Mouse (Mus musculus): ENCODE measurements around the gene Slc29a3. TPM values are rescaled to one million over a fixed set of nuclear protein-coding genes. Genes with fewer than 3 reads are reported as not detected.

Gene Slc29a3
- total and polyA plus RNA-seq, 3 experiments, result 1.3 to 5.7 (median 1.7) TPM

GRCm38 (mm10) chr10:60796474-60796873, 43.9 kb upstream of the Slc29a3 start:
- H3K36me3 ChIP-seq (replicated peaks), result no peaks in the 10 kb centered on the region
- peaks cover 72% of the 10 kb centered on the region for H3K9me3 ChIP-seq (replicated peaks)
- H3K4me3 ChIP-seq (ENCODE audit: low read depth, low read length), result no peak overlapping the region
- ATAC-seq (ENCODE audit: extremely low read depth, insufficient number of reproducible peaks, low FRiP score, poor library complexity, severe bottlenecking) (no peak), DNase-seq (ENCODE audit: low spot score) (no peak)
- H3K4me1 ChIP-seq (ENCODE audit: insufficient read depth, low read depth, low read length), result no peaks in the 10 kb centered on the region
- TF ChIP-seq POLR2AphosphoS5 (IDR thresholded peaks at IDR 0.05; ENCODE audit: insufficient replicate concordance, low read depth, low read length) (no peak), TAL1 (conservative IDR thresholded peaks at IDR 0.05; ENCODE audit: low read depth, low read length) (no peak), CTCF (IDR thresholded peaks at IDR 0.05; ENCODE audit: low read depth, low read length) (no peak), GATA1 (IDR thresholded peaks at IDR 0.05; ENCODE audit: borderline replicate concordance, low read length) (no peak), GATA2 (IDR thresholded peaks at IDR 0.05; ENCODE audit: borderline replicate concordance, low read depth, low read length) (no peak)
- no peaks in the 10 kb centered on the region for H3K27me3 ChIP-seq (ENCODE audit: insufficient read depth, low read length)

GRCm38 (mm10) chr10:60796028-60796427, 43.4 kb upstream of the Slc29a3 start:
- DNase-seq (ENCODE audit: low spot score), result no peak
- H3K36me3 ChIP-seq (replicated peaks), result no peaks in the 10 kb centered on the region
- ATAC-seq (ENCODE audit: extremely low read depth, insufficient number of reproducible peaks, low FRiP score, poor library complexity, severe bottlenecking), result no peak
- H3K27me3 ChIP-seq (ENCODE audit: insufficient read depth, low read length), result no peaks in the 10 kb centered on the region
- peaks cover 74% of the 10 kb centered on the region for H3K9me3 ChIP-seq (replicated peaks)
- H3K4me3 ChIP-seq (ENCODE audit: low read depth, low read length), result no peak overlapping the region
- TF ChIP-seq GATA2 (IDR thresholded peaks at IDR 0.05; ENCODE audit: borderline replicate concordance, low read depth, low read length) (no peak), CTCF (IDR thresholded peaks at IDR 0.05; ENCODE audit: low read depth, low read length) (no peak), POLR2AphosphoS5 (IDR thresholded peaks at IDR 0.05; ENCODE audit: insufficient replicate concordance, low read depth, low read length) (no peak), TAL1 (conservative IDR thresholded peaks at IDR 0.05; ENCODE audit: low read depth, low read length) (no peak), GATA1 (IDR thresholded peaks at IDR 0.05; ENCODE audit: borderline replicate concordance, low read length) (no peak)
- H3K4me1 ChIP-seq (ENCODE audit: insufficient read depth, low read depth, low read length), result no peaks in the 10 kb centered on the region

GRCm38 (mm10) chr10:60794792-60795191, 42.2 kb upstream of the Slc29a3 start:
- peaks cover 72% of the 10 kb centered on the region for H3K9me3 ChIP-seq (replicated peaks)
- H3K36me3 ChIP-seq (replicated peaks), result no peaks in the 10 kb centered on the region
- ATAC-seq (ENCODE audit: extremely low read depth, insufficient number of reproducible peaks, low FRiP score, poor library complexity, severe bottlenecking) (no peak), DNase-seq (ENCODE audit: low spot score) (no peak)
- H3K4me3 ChIP-seq (ENCODE audit: low read depth, low read length), result no peak overlapping the region
- H3K27me3 ChIP-seq (ENCODE audit: insufficient read depth, low read length), result no peaks in the 10 kb centered on the region
- no peaks in the 10 kb centered on the region for H3K4me1 ChIP-seq (ENCODE audit: insufficient read depth, low read depth, low read length)
- TF ChIP-seq CTCF (IDR thresholded peaks at IDR 0.05; ENCODE audit: low read depth, low read length), result no peak
- TF ChIP-seq GATA1 (IDR thresholded peaks at IDR 0.05; ENCODE audit: borderline replicate concordance, low read length), result no peak
- no peak for TF ChIP-seq POLR2AphosphoS5 (IDR thresholded peaks at IDR 0.05; ENCODE audit: insufficient replicate concordance, low read depth, low read length)
- no peak for TF ChIP-seq TAL1 (conservative IDR thresholded peaks at IDR 0.05; ENCODE audit: low read depth, low read length)
- TF ChIP-seq GATA2 (IDR thresholded peaks at IDR 0.05; ENCODE audit: borderline replicate concordance, low read depth, low read length), result no peak

GRCm38 (mm10) chr10:60794374-60794773, 41.8 kb upstream of the Slc29a3 start:
- H3K4me3 ChIP-seq (ENCODE audit: low read depth, low read length), result no peak overlapping the region
- no peaks in the 10 kb centered on the region for H3K4me1 ChIP-seq (ENCODE audit: insufficient read depth, low read depth, low read length)
- no peaks in the 10 kb centered on the region for H3K27me3 ChIP-seq (ENCODE audit: insufficient read depth, low read length)
- DNase-seq (ENCODE audit: low spot score) (no peak), ATAC-seq (ENCODE audit: extremely low read depth, insufficient number of reproducible peaks, low FRiP score, poor library complexity, severe bottlenecking) (no peak)
- TF ChIP-seq CTCF (IDR thresholded peaks at IDR 0.05; ENCODE audit: low read depth, low read length), result no peak
- TF ChIP-seq TAL1 (conservative IDR thresholded peaks at IDR 0.05; ENCODE audit: low read depth, low read length), result no peak
- no peak for TF ChIP-seq POLR2AphosphoS5 (IDR thresholded peaks at IDR 0.05; ENCODE audit: insufficient replicate concordance, low read depth, low read length)
- TF ChIP-seq GATA1 (IDR thresholded peaks at IDR 0.05; ENCODE audit: borderline replicate concordance, low read length), result no peak
- TF ChIP-seq GATA2 (IDR thresholded peaks at IDR 0.05; ENCODE audit: borderline replicate concordance, low read depth, low read length), result no peak
- peaks cover 69% of the 10 kb centered on the region for H3K9me3 ChIP-seq (replicated peaks)
- no peaks in the 10 kb centered on the region for H3K36me3 ChIP-seq (replicated peaks)

GRCm38 (mm10) chr10:60792841-60793240, 40.2 kb upstream of the Slc29a3 start:
- ATAC-seq (ENCODE audit: extremely low read depth, insufficient number of reproducible peaks, low FRiP score, poor library complexity, severe bottlenecking) (no peak), DNase-seq (ENCODE audit: low spot score) (no peak)
- Histone ChIP-seq H3K4me3 (ENCODE audit: low read depth, low read length) (no peak overlapping the region), H3K27me3 (ENCODE audit: insufficient read depth, low read length) (no peaks in the 10 kb centered on the region), H3K36me3 (replicated peaks) (no peaks in the 10 kb centered on the region), H3K4me1 (ENCODE audit: insufficient read depth, low read depth, low read length) (no peaks in the 10 kb centered on the region), H3K9me3 (replicated peaks) (peaks cover 64% of the 10 kb centered on the region)
- TF ChIP-seq POLR2AphosphoS5 (IDR thresholded peaks at IDR 0.05; ENCODE audit: insufficient replicate concordance, low read depth, low read length), result no peak
- TF ChIP-seq TAL1 (conservative IDR thresholded peaks at IDR 0.05; ENCODE audit: low read depth, low read length), result no peak
- TF ChIP-seq GATA1 (IDR thresholded peaks at IDR 0.05; ENCODE audit: borderline replicate concordance, low read length), result no peak
- no peak for TF ChIP-seq GATA2 (IDR thresholded peaks at IDR 0.05; ENCODE audit: borderline replicate concordance, low read depth, low read length)
- no peak for TF ChIP-seq CTCF (IDR thresholded peaks at IDR 0.05; ENCODE audit: low read depth, low read length)

GRCm38 (mm10) chr10:60792365-60792764, 39.8 kb upstream of the Slc29a3 start:
- no peaks in the 10 kb centered on the region for H3K27me3 ChIP-seq (ENCODE audit: insufficient read depth, low read length)
- H3K36me3 ChIP-seq (replicated peaks), result no peaks in the 10 kb centered on the region
- H3K4me3 ChIP-seq (ENCODE audit: low read depth, low read length), result no peak overlapping the region
- TF ChIP-seq POLR2AphosphoS5 (IDR thresholded peaks at IDR 0.05; ENCODE audit: insufficient replicate concordance, low read depth, low read length) (no peak), CTCF (IDR thresholded peaks at IDR 0.05; ENCODE audit: low read depth, low read length) (no peak), GATA1 (IDR thresholded peaks at IDR 0.05; ENCODE audit: borderline replicate concordance, low read length) (no peak), GATA2 (IDR thresholded peaks at IDR 0.05; ENCODE audit: borderline replicate concordance, low read depth, low read length) (no peak), TAL1 (conservative IDR thresholded peaks at IDR 0.05; ENCODE audit: low read depth, low read length) (no peak)
- H3K4me1 ChIP-seq (ENCODE audit: insufficient read depth, low read depth, low read length), result no peaks in the 10 kb centered on the region
- DNase-seq (ENCODE audit: low spot score) (no peak), ATAC-seq (ENCODE audit: extremely low read depth, insufficient number of reproducible peaks, low FRiP score, poor library complexity, severe bottlenecking) (no peak)
- H3K9me3 ChIP-seq (replicated peaks), result peaks cover 65% of the 10 kb centered on the region

All from G1E (cell line).